Mouse (Mus musculus) neural tube, embryonic 13.5 days (tissue): ENCODE measurements at regions not wholly inside any gene's neighbourhood (a gene's known extent, or its start where the extent isn't known, plus 50 kb on each side); places are given as distances from the start of the nearest gene placed in this dataset.
"Not testable (repeated sequence)": the region's sequence is repeated elsewhere in the genome, so short reads cannot be mapped to it uniquely, and the experiment has no call there.

Experiments
- ATAC-seq: fragments of 200-750 bp; cut with Nextera tagmentation; 2 replicates; pipeline ENCODE4 v1.8.0; 2017; ENCODE audit warnings: low read depth, mild to moderate bottlenecking, moderate TSS enrichment, moderate library complexity
- H3K27ac ChIP-seq: fragments of 300-500 bp; sonication (generic); replicated peaks from 2 replicates; pipeline ENCODE4 v1.5.1; 2015; ENCODE audit warnings: moderate library complexity, mild to moderate bottlenecking, inconsistent platforms
- H3K27me3 ChIP-seq: fragments of 300-500 bp; sonication (generic); 2 replicates; pipeline ENCODE4 v1.6.1; 2015; ENCODE audit warnings: mild to moderate bottlenecking, inconsistent platforms
- H3K36me3 ChIP-seq: fragments of 300-500 bp; sonication (generic); 2 replicates; pipeline ENCODE4 v1.6.1; 2015; ENCODE audit warnings: mild to moderate bottlenecking, inconsistent platforms
- H3K4me1 ChIP-seq: fragments of 300-500 bp; sonication (generic); replicated peaks from 2 replicates; pipeline ENCODE4 v1.6.1; 2015; ENCODE audit warnings: inconsistent platforms
- H3K4me2 ChIP-seq: fragments of 300-500 bp; sonication (generic); 2 replicates; pipeline ENCODE4 v1.6.1; 2015; ENCODE audit warnings: inconsistent platforms, mild to moderate bottlenecking, moderate library complexity
- H3K4me3 ChIP-seq: fragments of 300-500 bp; sonication (generic); 2 replicates; pipeline ENCODE4 v1.5.1; 2015; ENCODE audit warnings: mild to moderate bottlenecking, inconsistent platforms
- H3K9ac ChIP-seq: fragments of 300-500 bp; sonication (generic); 2 replicates; pipeline ENCODE4 v1.6.1; 2015; ENCODE audit warnings: moderate library complexity, mild to moderate bottlenecking, inconsistent platforms
- H3K9me3 ChIP-seq: fragments of 300-500 bp; sonication (generic); 2 replicates; pipeline ENCODE4 v1.6.1; 2016; ENCODE audit warnings: inconsistent platforms
- WGBS: fragments of 180-500 bp; shearing (Covaris S2); methylation state at CpG from one replicate; pipeline ENCODE4 v1.1.7; 2015; 5-methylcytosine and 5-hydroxymethylcytosine counted together

- H3K4me1 ChIP-seq: peaks cover 25% of the 10 kb centered on the region
- H3K27me3 ChIP-seq, H3K9me3 ChIP-seq, H3K9ac ChIP-seq, H3K4me3 ChIP-seq, H3K27ac ChIP-seq, H3K36me3 ChIP-seq, H3K4me2 ChIP-seq, ATAC-seq: not testable (repeated sequence)
- WGBS: 69% methylated on average over 7 of the region's 8 CpGs
Measured at GRCm38 (mm10) chr7:113045613-113046159, 91.9 kb downstream of the Rassf10 start.

DNA sequence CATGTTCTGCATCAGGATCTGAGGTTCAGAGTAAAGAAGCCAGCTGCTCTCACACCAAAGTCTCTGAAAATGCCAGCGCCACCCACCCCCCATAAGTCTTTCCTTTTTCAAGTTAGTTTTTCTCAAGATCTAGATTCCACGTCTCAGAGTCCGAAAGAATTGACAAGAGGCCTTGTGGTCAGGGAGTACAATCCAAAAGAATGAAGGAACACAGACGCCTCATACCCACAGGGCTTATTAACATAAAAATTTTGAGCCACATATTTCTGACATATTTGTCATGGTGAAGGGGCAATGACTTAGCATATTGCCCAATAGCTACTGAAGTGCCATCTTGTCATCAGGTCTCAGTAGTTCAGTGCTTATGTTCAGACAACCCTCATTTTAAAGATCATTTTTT lies 92.6 kb downstream of the Rassf10 start:
- 92% methylated on average over 4 of the region's 4 CpGs for WGBS

DNA sequence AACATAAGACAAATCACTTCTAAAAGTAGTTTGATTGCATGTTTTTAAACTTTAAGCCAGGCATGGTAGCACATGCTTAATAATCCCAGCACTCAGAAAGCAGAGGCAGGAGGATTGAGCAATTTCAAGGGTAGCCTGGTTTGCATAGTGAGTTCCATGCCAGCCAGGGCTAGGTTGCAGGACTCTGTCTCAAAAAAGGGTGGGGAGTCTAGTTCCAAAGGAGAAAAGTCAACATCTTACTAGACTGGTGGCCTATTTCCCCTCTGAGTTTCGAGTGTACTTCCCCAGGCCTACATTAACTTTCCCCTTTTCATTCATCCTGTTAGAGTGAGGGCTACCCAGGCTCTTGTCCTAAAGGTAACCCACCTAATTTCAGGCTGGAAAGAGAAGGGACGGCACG lies 93.8 kb downstream of the Rassf10 start:
- Histone ChIP-seq H3K27me3 (no peaks in the 10 kb centered on the region), H3K4me3 (no peak overlapping the region), H3K36me3 (no peaks in the 10 kb centered on the region), H3K9ac (no peak overlapping the region), H3K9me3 (no peaks in the 10 kb centered on the region), H3K4me1 (peaks cover 25% of the 10 kb centered on the region), H3K27ac (peak overlapping the region; percentile 70), H3K4me2 (no peak overlapping the region)
- ATAC-seq: no peak
- 69% methylated on average over 3 of the region's 3 CpGs for WGBS

More for the DNA sequence above, 92.6 kb downstream of the Rassf10 start:
- no peak overlapping the region for H3K27ac ChIP-seq
- no peak for ATAC-seq
- H3K9ac ChIP-seq: no peak overlapping the region
- H3K9me3 ChIP-seq: no peaks in the 10 kb centered on the region
- H3K27me3 ChIP-seq: no peaks in the 10 kb centered on the region
- H3K36me3 ChIP-seq: no peaks in the 10 kb centered on the region
- no peak overlapping the region for H3K4me3 ChIP-seq
- H3K4me2 ChIP-seq: no peak overlapping the region
- H3K4me1 ChIP-seq: peaks cover 25% of the 10 kb centered on the region

DNA sequence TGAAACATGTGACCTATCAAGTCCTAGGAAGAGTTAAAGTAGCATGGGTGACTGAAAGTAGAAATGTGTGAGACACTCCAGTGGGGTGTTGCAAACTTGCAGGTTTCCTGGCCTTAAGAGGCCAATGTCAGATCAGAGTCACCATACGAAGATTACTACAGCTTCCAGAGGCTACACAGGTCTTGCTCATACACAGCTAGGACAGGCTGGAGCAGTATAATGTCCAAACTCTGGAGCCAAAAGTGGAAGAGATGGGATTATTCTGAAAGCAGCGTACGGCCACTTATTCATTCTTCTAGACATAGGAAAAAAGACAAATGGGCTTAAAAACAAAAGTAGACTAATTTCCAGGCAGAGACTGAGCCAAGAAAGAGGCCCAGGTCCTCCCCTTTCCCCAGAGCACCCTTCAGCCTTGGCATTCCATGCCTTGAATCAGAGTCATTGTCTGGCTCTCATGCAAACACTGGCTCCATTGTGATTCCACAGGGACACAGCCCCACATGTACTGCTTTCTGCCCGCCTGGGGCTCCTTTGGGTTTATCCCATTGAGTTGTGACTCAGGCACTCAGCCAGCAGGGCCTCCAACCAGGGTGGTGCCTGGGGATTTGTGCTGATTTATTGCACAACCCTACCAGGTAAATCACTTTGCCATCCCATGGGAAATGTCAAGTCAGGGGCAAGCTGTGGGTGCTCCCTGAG lies 94.5 kb downstream of the Rassf10 start:
- Histone ChIP-seq H3K27me3 (no peaks in the 10 kb centered on the region), H3K27ac (peak overlapping the region; percentile 70)

DNA sequence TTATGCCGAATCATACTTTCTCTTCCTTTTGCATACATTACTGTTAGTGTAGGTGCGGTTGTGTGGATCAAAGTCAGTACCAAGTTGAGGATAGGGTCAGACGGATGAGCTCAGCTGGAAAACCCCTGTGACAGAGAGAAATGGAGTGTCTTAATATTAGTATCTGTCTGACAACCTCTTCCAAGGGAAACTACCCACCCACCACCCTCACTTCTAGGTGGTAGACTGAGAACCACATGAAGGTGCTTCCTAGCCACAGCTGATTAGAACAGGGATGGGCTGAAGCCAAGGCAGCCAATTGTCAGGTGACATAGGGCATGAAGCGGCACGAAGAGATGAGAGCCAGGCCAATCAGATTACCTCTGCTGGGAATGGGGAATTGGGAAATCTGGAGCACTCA lies 95.7 kb downstream of the Rassf10 start:
- Histone ChIP-seq H3K4me2 (no peak overlapping the region), H3K9me3 (no peaks in the 10 kb centered on the region), H3K27me3 (no peaks in the 10 kb centered on the region), H3K4me1 (peaks cover 25% of the 10 kb centered on the region), H3K9ac (no peak overlapping the region), H3K36me3 (no peaks in the 10 kb centered on the region), H3K4me3 (no peak overlapping the region), H3K27ac (no peak overlapping the region)
- ATAC-seq: no peak
- whole genome bisulfite sequencing: 87% methylated on average over 5 of the region's 5 CpGs

More for the DNA sequence above, 94.5 kb downstream of the Rassf10 start:
- Histone ChIP-seq H3K36me3 (no peaks in the 10 kb centered on the region), H3K4me1 (peaks cover 25% of the 10 kb centered on the region), H3K9ac (no peak overlapping the region), H3K4me2 (no peak overlapping the region), H3K4me3 (no peak overlapping the region), H3K9me3 (no peaks in the 10 kb centered on the region)
- ATAC-seq: peak; percentile 94
- WGBS: 34% methylated on average over 4 of the region's 4 CpGs

DNA sequence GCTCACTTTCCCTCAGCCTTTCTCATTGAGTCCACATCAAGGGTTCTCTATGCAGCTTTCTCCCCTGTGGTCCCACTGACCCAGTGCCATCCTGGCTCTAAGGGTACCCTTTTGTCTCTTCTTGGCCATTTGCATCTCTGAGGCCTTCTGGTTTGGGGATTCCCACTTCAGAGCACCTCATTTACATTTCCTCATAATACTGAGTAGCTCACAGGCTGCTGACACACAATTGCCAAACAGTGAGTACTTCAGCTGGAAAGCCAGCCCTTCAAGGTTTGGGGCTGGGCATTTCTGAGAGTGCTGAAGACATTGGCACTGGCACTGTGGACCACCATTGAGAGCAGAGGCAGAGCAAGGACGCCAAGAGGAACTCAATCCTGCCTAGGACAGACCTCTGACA lies 99.2 kb downstream of the Rassf10 start:
- no peaks in the 10 kb centered on the region for H3K27me3 ChIP-seq
- 48% methylated on average over 1 of the region's 1 CpGs for WGBS
- H3K27ac ChIP-seq: no peak overlapping the region
- H3K4me3 ChIP-seq: no peak overlapping the region
- H3K4me1 ChIP-seq: peaks cover 18% of the 10 kb centered on the region
- H3K9ac ChIP-seq: no peak overlapping the region
- no peak for ATAC-seq
- H3K9me3 ChIP-seq: no peaks in the 10 kb centered on the region
- H3K36me3 ChIP-seq: no peaks in the 10 kb centered on the region
- no peak overlapping the region for H3K4me2 ChIP-seq

GRCm38 (mm10) chr7:113056421-113056820 lies 102.7 kb downstream of the Rassf10 start:
- Histone ChIP-seq H3K4me3 (no peak overlapping the region), H3K4me2 (no peak overlapping the region), H3K27ac (no peak overlapping the region), H3K4me1 (0 out of 2 replicates have a peak, but pooled peaks cover 6% of the 10 kb centered on the region), H3K36me3 (no peaks in the 10 kb centered on the region), H3K9me3 (no peaks in the 10 kb centered on the region), H3K27me3 (no peaks in the 10 kb centered on the region), H3K9ac (no peak overlapping the region)
- no peak for ATAC-seq
- 88% methylated on average over 2 of the region's 2 CpGs for WGBS

GRCm38 (mm10) chr7:113059211-113059966 lies 105.6 kb downstream of the Rassf10 start:
- Histone ChIP-seq H3K9me3 (no peaks in the 10 kb centered on the region), H3K9ac (no peak overlapping the region), H3K27me3 (no peaks in the 10 kb centered on the region), H3K4me2 (no peak overlapping the region), H3K27ac (no peak overlapping the region), H3K36me3 (no peaks in the 10 kb centered on the region), H3K4me1 (0 out of 2 replicates have a peak, but pooled peaks cover 6% of the 10 kb centered on the region), H3K4me3 (no peak overlapping the region)
- ATAC-seq: no peak
- 28% methylated on average over 12 of the region's 12 CpGs for WGBS

DNA sequence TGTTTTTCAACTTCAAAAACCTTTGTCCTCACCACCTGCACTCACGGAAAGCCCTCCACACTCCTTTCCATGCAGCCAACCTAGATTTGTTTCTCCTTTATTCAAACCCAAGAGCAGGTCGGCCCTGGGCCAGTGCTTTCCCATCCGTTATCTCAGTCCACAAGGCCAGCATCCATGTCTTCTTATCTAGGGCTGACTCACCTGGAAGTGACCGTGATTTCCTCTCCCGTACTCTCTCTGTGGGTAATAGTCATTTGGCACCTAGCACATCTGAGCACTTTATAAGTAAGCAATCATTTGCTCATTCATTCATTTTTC lies 106.2 kb downstream of the Rassf10 start:
- Histone ChIP-seq H3K4me2 (no peak overlapping the region), H3K9ac (no peak overlapping the region), H3K4me1 (0 out of 2 replicates have a peak, but pooled peaks cover 6% of the 10 kb centered on the region), H3K36me3 (no peaks in the 10 kb centered on the region), H3K9me3 (no peaks in the 10 kb centered on the region), H3K27me3 (no peaks in the 10 kb centered on the region), H3K4me3 (no peak overlapping the region), H3K27ac (no peak overlapping the region)
- no peak for ATAC-seq
- 46% methylated on average over 5 of the region's 5 CpGs for WGBS

DNA sequence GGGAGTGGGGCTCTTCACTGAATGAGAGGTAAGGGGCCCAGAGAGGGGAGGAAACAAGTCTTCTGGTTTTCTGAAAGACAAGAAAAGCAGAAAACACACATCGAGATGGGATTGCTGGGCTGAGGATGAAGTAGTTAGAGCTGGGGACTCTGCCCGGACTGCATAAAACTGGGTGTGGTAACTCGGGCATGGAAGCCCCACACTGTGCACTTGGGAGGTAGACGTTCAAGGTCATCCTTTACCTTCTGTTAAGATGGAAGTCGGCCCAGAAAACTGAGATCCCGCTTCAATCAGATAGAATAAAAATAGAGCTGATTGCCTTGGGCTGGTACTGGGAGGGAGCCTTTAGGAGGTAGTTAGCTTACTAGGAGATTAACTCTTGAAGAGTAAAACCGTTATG lies 107.2 kb downstream of the Rassf10 start:
- Histone ChIP-seq H3K27me3 (no peaks in the 10 kb centered on the region), H3K4me1 (0 out of 2 replicates have a peak, but pooled peaks cover 6% of the 10 kb centered on the region), H3K4me2 (no peak overlapping the region), H3K4me3 (no peak overlapping the region), H3K9ac (no peak overlapping the region), H3K9me3 (no peaks in the 10 kb centered on the region), H3K36me3 (no peaks in the 10 kb centered on the region), H3K27ac (no peak overlapping the region)
- no peak for ATAC-seq
- WGBS: 84% methylated on average over 7 of the region's 7 CpGs

DNA sequence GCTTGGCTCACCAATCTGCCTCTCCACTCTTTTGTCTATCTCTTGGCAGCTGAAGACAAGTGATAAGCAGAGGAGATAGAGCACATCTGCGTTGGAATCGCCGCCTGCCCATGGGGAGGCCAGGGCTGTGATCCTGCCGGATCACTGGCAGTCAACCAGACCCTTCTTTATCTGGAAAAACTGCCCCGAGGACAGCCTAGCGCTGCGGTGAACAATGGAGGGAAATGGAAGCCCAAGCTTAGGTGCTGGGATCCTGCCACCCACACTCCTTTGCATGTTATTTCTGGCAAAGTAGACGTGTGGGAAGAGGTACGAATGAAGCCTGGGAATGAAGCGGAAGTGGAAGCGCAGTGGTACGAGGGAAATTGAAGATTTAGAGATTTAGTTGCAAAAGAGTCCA lies 112.8 kb downstream of the Rassf10 start:
- H3K4me1 ChIP-seq: no peaks in the 10 kb centered on the region
- no peaks in the 10 kb centered on the region for H3K9me3 ChIP-seq
- no peaks in the 10 kb centered on the region for H3K36me3 ChIP-seq
- WGBS: 77% methylated on average over 12 of the region's 12 CpGs
- no peak overlapping the region for H3K4me3 ChIP-seq
- ATAC-seq: no peak
- no peak overlapping the region for H3K27ac ChIP-seq
- no peak overlapping the region for H3K9ac ChIP-seq
- H3K4me2 ChIP-seq: no peak overlapping the region
- no peaks in the 10 kb centered on the region for H3K27me3 ChIP-seq

DNA sequence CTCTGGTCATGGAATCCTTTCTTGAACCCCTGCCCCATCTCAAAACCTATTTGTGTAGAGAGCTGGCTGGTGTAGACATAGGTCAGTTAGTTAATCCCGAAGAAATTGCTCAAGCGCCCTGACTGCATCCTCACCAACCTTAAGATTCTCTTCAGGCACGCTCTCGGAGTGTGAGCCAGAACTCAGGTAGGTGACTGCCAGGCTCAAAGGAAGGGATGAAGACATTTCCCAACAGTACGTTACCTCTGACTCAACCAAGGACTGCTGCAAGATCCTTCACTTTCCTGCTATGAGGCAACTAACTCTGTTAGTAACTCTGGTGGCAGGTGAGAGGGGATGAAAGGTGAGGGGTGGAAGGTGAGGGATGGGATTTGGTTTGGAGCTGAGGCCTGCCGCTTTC lies 114.5 kb downstream of the Rassf10 start:
- peaks cover under 1% of the 10 kb centered on the region; the same call in 1 of the 2 replicates for H3K4me1 ChIP-seq
- no peak overlapping the region for H3K27ac ChIP-seq
- no peak overlapping the region for H3K4me2 ChIP-seq
- H3K9me3 ChIP-seq: no peaks in the 10 kb centered on the region
- H3K36me3 ChIP-seq: no peaks in the 10 kb centered on the region
- H3K9ac ChIP-seq: no peak overlapping the region
- H3K27me3 ChIP-seq: no peaks in the 10 kb centered on the region; the same call in 1 of the 2 replicates
- H3K4me3 ChIP-seq: no peak overlapping the region
- WGBS: 94% methylated on average over 6 of the region's 6 CpGs
- ATAC-seq: no peak
